ENCODE assay signal across 9 mouse cellular contexts in genomic region chr9:63568808-63569207, GRCm38 (mm10). TPM values are rescaled to one million over a fixed set of nuclear protein-coding genes. Genes with fewer than 3 reads are reported as not detected.
A peak's percentile ranks its signal among the peaks of the same experiment; 100 is the strongest.
DNase-seq lines count a peak whose midpoint lies in the region; ATAC-seq and TF ChIP-seq lines count a peak whose summit lies in the region.
"Had no signal": no experiment of that assay in that cellular context is flagged by ENCODE, and none has a peak within 500 bp of the region (broad histone marks: within the 10 kb centered on the region; RNA-seq: fewer than 3 reads in every experiment).

No protein-coding gene starts in this region.

- no peak for ATAC-seq in heart, embryonic 13.5 days (ENCODE audit: extremely low read depth, insufficient number of reproducible peaks, low FRiP score, low TSS enrichment)
- peak; percentile 32; the same call in 1 of the 2 replicates for ATAC-seq in heart, embryonic 16.5 days (replicated peaks; ENCODE audit: extremely low read depth, insufficient read depth, low FRiP score)
- no peak for ATAC-seq in midbrain, postnatal 0 days (ENCODE audit: low FRiP score)
- no peak for ATAC-seq in frontal cortex, adult (ENCODE audit: low TSS enrichment)

- peaks cover 26% of the 10 kb centered on the region for H3K4me1 ChIP-seq in heart, embryonic 13.5 days
- peaks cover 15% of the 10 kb centered on the region for H3K4me1 ChIP-seq in heart, embryonic 16.5 days (ENCODE audit: control insufficient read depth, insufficient read depth, low read length)
- H3K4me1 ChIP-seq in midbrain, postnatal 0 days (ENCODE audit: insufficient read depth, low read length), result no peaks in the 10 kb centered on the region; the same call in 1 of the 2 replicates

- no peak overlapping the region for H3K4me3 ChIP-seq in heart, embryonic 13.5 days
- H3K4me3 ChIP-seq in heart, embryonic 16.5 days (ENCODE audit: low read length), result no peak overlapping the region
- H3K4me3 ChIP-seq in midbrain, postnatal 0 days (ENCODE audit: low read depth, low read length), result no peak overlapping the region

- no peak for DNase-seq in heart, adult 9 months (ENCODE audit: low spot score in 2 of 2)
- peak; percentile 30 for DNase-seq in retina, postnatal 1 day
- DNase-seq in retina, embryonic 14.5 days (ENCODE audit: low spot score), result no peak
- peak; percentile 34 for DNase-seq in midbrain, postnatal 0 days (ENCODE audit: low spot score)
- no peak for DNase-seq in cerebellum, adult 18-20 months

- peak overlapping the region; percentile 53 for H3K4me2 ChIP-seq in heart, embryonic 13.5 days
- peak overlapping the region; percentile 50 for H3K4me2 ChIP-seq in heart, embryonic 16.5 days (ENCODE audit: low read depth, low read length)
- no peak overlapping the region for H3K4me2 ChIP-seq in midbrain, postnatal 0 days (ENCODE audit: low read depth, low read length, poor library complexity, severe bottlenecking)

- H3K9ac ChIP-seq in heart, embryonic 13.5 days, result no peak overlapping the region
- H3K9ac ChIP-seq in heart, embryonic 16.5 days (ENCODE audit: low read length), result no peak overlapping the region
- no peak overlapping the region for H3K9ac ChIP-seq in midbrain, postnatal 0 days (replicated peaks; ENCODE audit: low read length, poor library complexity, severe bottlenecking)

- no peak overlapping the region for H3K27ac ChIP-seq in heart, embryonic 13.5 days (replicated peaks)
- no peak overlapping the region for H3K27ac ChIP-seq in heart, embryonic 16.5 days (ENCODE audit: low read length)
- H3K27ac ChIP-seq in midbrain, postnatal 0 days (ENCODE audit: low read depth, low read length), result no peak overlapping the region
- H3K27ac ChIP-seq: macrophage had no signal

- no peaks in the 10 kb centered on the region for H3K36me3 ChIP-seq in heart, embryonic 13.5 days
- H3K36me3 ChIP-seq in heart, embryonic 16.5 days (ENCODE audit: control insufficient read depth, insufficient read depth), result no peaks in the 10 kb centered on the region
- H3K36me3 ChIP-seq in midbrain, postnatal 0 days (ENCODE audit: insufficient read depth, low read length), result no peaks in the 10 kb centered on the region

- H3K27me3 ChIP-seq in heart, embryonic 13.5 days (replicated peaks), result 0 out of 2 replicates have a peak, but pooled peaks cover 6% of the 10 kb centered on the region
- peaks cover 2% of the 10 kb centered on the region; the same call in 1 of the 2 replicates for H3K27me3 ChIP-seq in heart, embryonic 16.5 days (ENCODE audit: control insufficient read depth, insufficient read depth, low read length)
- no peaks in the 10 kb centered on the region for H3K27me3 ChIP-seq in midbrain, postnatal 0 days (ENCODE audit: insufficient read depth, low read length)

- no peak for TF ChIP-seq CTCF in midbrain, postnatal 0 days (IDR thresholded peaks at IDR 0.05)

- H3K9me3 ChIP-seq in heart, embryonic 13.5 days, result no peaks in the 10 kb centered on the region
- no peaks in the 10 kb centered on the region for H3K9me3 ChIP-seq in heart, embryonic 16.5 days (replicated peaks; ENCODE audit: control insufficient read depth, low read length)
- no peaks in the 10 kb centered on the region for H3K9me3 ChIP-seq in midbrain, postnatal 0 days (ENCODE audit: low read length)

- 13% methylated on average over 8 of the region's 8 CpGs for WGBS in heart, embryonic 13.5 days
- WGBS in heart, embryonic 16.5 days, result 7% methylated on average over 8 of the region's 8 CpGs
- 22% methylated on average over 8 of the region's 8 CpGs for WGBS in midbrain, postnatal 0 days

RNA-seq across cellular contexts. Expression of gene Iqch, which starts 33.5 kb away (rescaled TPM):
- 0.08 TPM in 1 of 2 replicates, not detected in the other for polyA plus RNA-seq in heart, embryonic 13.5 days (2015; fragmentation: Nextera tagmentation; extraction: Ambion mirVana)
- 0.07 and 0.14 TPM in 2 replicates for polyA plus RNA-seq in heart, embryonic 16.5 days (2015; fragmentation: Nextera tagmentation; extraction: Ambion mirVana)
- 0.14 TPM in 1 of 2 replicates, not detected in the other for total RNA-seq in midbrain, postnatal 0 days (2014; rRNA removed)
- polyA plus RNA-seq in midbrain, postnatal 0 days (2015; fragmentation: Nextera tagmentation; extraction: Ambion mirVana), result 0.12 and 0.20 TPM in 2 replicates
- polyA plus RNA-seq: macrophage had no signal

RNA-seq across cellular contexts. Expression of gene Aagab, which starts 33.7 kb away (rescaled TPM):
- 21.8 and 23.1 TPM in 2 replicates for polyA plus RNA-seq in heart, embryonic 13.5 days (2015; fragmentation: Nextera tagmentation; extraction: Ambion mirVana)
- 29.4 and 32.5 TPM in 2 replicates for polyA plus RNA-seq in heart, embryonic 16.5 days (2015; fragmentation: Nextera tagmentation; extraction: Ambion mirVana)
- 39.1 and 45.5 TPM in 2 replicates for total RNA-seq in midbrain, postnatal 0 days (2014; rRNA removed)
- polyA plus RNA-seq in midbrain, postnatal 0 days (2015; fragmentation: Nextera tagmentation; extraction: Ambion mirVana), result 58.9 and 59.7 TPM in 2 replicates

Comparison
In these comparisons a context has a peak if more than half of its experiments do, and no peak if none do; other contexts are left out.
1. DNase-seq: peak in retina, postnatal 1 day (single experiment) and midbrain, postnatal 0 days (single experiment); none in heart, adult 9 months (0 of 2), retina, embryonic 14.5 days (single experiment) and cerebellum, adult 18-20 months (0 of 2).